8 mouse cellular contexts compared by ENCODE assay signal in the genomic region with DNA sequence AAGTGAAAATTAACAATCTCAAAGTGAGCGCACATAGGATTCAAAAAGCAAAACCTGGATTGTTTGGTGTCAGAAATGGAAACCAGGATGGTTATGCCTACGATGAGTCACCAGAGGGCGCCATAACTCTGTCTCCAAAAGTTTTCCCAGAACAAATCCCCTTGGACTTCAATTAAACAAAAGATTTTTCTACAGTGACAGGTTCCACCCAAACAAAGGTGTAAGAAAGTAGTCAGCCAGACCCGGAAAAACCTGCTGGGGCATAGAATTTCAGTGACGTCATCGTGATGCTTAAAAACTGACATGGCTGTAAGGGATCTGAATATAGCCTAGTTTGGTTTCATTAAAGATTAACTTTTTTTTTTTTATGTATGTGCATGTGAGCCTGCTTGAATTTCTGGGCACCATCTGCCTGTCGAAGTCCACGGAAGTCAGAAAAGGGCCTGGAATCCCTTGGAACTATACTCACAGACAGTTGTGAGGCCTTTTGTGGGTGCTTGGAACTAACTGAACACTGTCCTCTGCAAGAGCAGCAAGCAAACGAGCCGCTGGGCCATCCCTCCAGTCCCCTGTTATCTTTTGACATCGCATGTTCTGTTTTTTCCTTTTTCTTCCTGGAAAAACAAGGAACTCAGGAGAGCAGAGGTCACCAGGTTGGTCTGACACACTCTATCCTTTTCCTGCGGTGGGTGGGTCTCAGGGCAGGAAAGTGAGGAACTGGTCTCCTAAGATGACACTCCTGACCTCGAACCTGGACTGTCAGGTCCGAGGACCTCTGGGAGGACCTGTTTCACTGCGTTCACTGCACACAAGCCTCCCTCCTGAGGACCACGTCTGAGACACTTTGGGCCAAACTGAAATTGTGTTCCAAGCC. TPM values are rescaled to one million over a fixed set of nuclear protein-coding genes. Genes with fewer than 3 reads are reported as not detected.
DNase-seq lines count a peak whose midpoint lies in the region; ATAC-seq and TF ChIP-seq lines count a peak whose summit lies in the region.

No protein-coding gene starts in this region.

- H3K4me3 ChIP-seq in cerebellum, adult 2 months (replicated peaks; ENCODE audit: insufficient read depth, low read depth, low read length) = no peak overlapping the region
- H3K4me3 ChIP-seq in forebrain, embryonic 16.5 days (replicated peaks; ENCODE audit: low read length) = no peak overlapping the region
- H3K4me3 ChIP-seq in kidney, embryonic 14.5 days (ENCODE audit: low read length) = no peak overlapping the region
- no peak overlapping the region for H3K4me3 ChIP-seq in lung, embryonic 14.5 days (ENCODE audit: low read depth, low read length)

- 42% methylated on average over 16 of the region's 16 CpGs for WGBS in cerebellum, adult 2 months
- 44% methylated on average over 16 of the region's 16 CpGs for WGBS in forebrain, embryonic 16.5 days
- 45% methylated on average over 16 of the region's 16 CpGs for WGBS in kidney, embryonic 14.5 days
- WGBS in lung, embryonic 14.5 days = 36% methylated on average over 16 of the region's 16 CpGs

- no peaks in the 10 kb centered on the region for H3K9me3 ChIP-seq in forebrain, embryonic 16.5 days (ENCODE audit: control insufficient read depth, low read length)
- H3K9me3 ChIP-seq in kidney, embryonic 14.5 days (ENCODE audit: control insufficient read depth, low read length) = no peaks in the 10 kb centered on the region
- no peaks in the 10 kb centered on the region for H3K9me3 ChIP-seq in lung, embryonic 14.5 days (ENCODE audit: low read depth, low read length)

- peak; percentile 15; the same call in 1 of the 2 replicates for ATAC-seq in forebrain, embryonic 16.5 days
- peak; percentile 65 for ATAC-seq in kidney, embryonic 14.5 days (ENCODE audit: low FRiP score, low TSS enrichment)
- ATAC-seq in lung, embryonic 14.5 days (ENCODE audit: insufficient read depth) = peak; percentile 68

- H3K36me3 ChIP-seq in forebrain, embryonic 16.5 days (ENCODE audit: control insufficient read depth, insufficient read depth) = no peaks in the 10 kb centered on the region
- no peaks in the 10 kb centered on the region for H3K36me3 ChIP-seq in kidney, embryonic 14.5 days (ENCODE audit: control insufficient read depth, insufficient read depth, low read length)
- no peaks in the 10 kb centered on the region for H3K36me3 ChIP-seq in lung, embryonic 14.5 days (ENCODE audit: insufficient read depth)

- H3K27me3 ChIP-seq in cerebellum, adult 2 months (ENCODE audit: control insufficient read depth, insufficient read depth, low read length) = no peaks in the 10 kb centered on the region
- H3K27me3 ChIP-seq in forebrain, embryonic 16.5 days (replicated peaks; ENCODE audit: control insufficient read depth, insufficient read depth, low read length) = no peaks in the 10 kb centered on the region
- no peaks in the 10 kb centered on the region for H3K27me3 ChIP-seq in kidney, embryonic 14.5 days (ENCODE audit: control insufficient read depth, insufficient read depth, low read length)
- no peaks in the 10 kb centered on the region for H3K27me3 ChIP-seq in lung, embryonic 14.5 days (ENCODE audit: insufficient read depth, low read length)

- no peak overlapping the region for H3K27ac ChIP-seq in cerebellum, adult 2 months (ENCODE audit: insufficient read depth, low read length)
- no peak overlapping the region for H3K27ac ChIP-seq in forebrain, embryonic 16.5 days (ENCODE audit: low read length)
- H3K27ac ChIP-seq in kidney, embryonic 14.5 days (ENCODE audit: low read depth, low read length) = no peak overlapping the region
- peak overlapping the region; percentile 46; the same call in 1 of the 2 replicates for H3K27ac ChIP-seq in lung, embryonic 14.5 days (ENCODE audit: low read depth)

- peak; percentile 16 to 31 for DNase-seq in cerebellum, adult 2 months
- DNase-seq in cerebellum, adult 11 months = no peak
- DNase-seq in B cell, adult 2 months = peak; percentile 41 to 54
- peak; percentile 9 for DNase-seq in c-Kit-negative CD71-positive TER-119-positive erythroid progenitor cells, embryonic 14.5 days (ENCODE audit: low read depth, low spot score)
- DNase-seq in lung, embryonic 14.5 days = peak; percentile 78
- DNase-seq in right cerebral cortex, postnatal 14 days = peak; percentile 23

- no peak overlapping the region for H3K9ac ChIP-seq in forebrain, embryonic 16.5 days (replicated peaks; ENCODE audit: low read depth, low read length)
- no peak overlapping the region for H3K9ac ChIP-seq in kidney, embryonic 14.5 days (ENCODE audit: low read depth, low read length)
- H3K9ac ChIP-seq in lung, embryonic 14.5 days = no peak overlapping the region

- H3K4me2 ChIP-seq in forebrain, embryonic 16.5 days (ENCODE audit: low read length) = no peak overlapping the region
- no peak overlapping the region for H3K4me2 ChIP-seq in kidney, embryonic 14.5 days (replicated peaks; ENCODE audit: low read depth, low read length)
- H3K4me2 ChIP-seq in lung, embryonic 14.5 days = no peak overlapping the region

- peak; percentile 51; the same call in 1 of the 2 replicates for TF ChIP-seq CTCF in cerebellum, adult 2 months (IDR thresholded peaks at IDR 0.05; ENCODE audit: borderline replicate concordance, insufficient read depth, low read depth, low read length)
- peak; percentile 76 for TF ChIP-seq CTCF in lung, embryonic 14.5 days (IDR thresholded peaks at IDR 0.05; ENCODE audit: low read depth)

- no peaks in the 10 kb centered on the region for H3K4me1 ChIP-seq in cerebellum, adult 2 months (ENCODE audit: control insufficient read depth, insufficient read depth, low read length)
- no peaks in the 10 kb centered on the region; the same call in 1 of the 2 replicates for H3K4me1 ChIP-seq in forebrain, embryonic 16.5 days (replicated peaks; ENCODE audit: control insufficient read depth, insufficient read depth, low read length)
- H3K4me1 ChIP-seq in kidney, embryonic 14.5 days (ENCODE audit: control insufficient read depth, insufficient read depth, low read length) = no peaks in the 10 kb centered on the region
- H3K4me1 ChIP-seq in lung, embryonic 14.5 days (ENCODE audit: insufficient read depth) = no peaks in the 10 kb centered on the region; the same call in 1 of the 2 replicates

- TF ChIP-seq POLR2A in cerebellum, adult 2 months (IDR thresholded peaks at IDR 0.05; ENCODE audit: borderline replicate concordance, insufficient read depth, low read length) = no peak

RNA-seq across cellular contexts. Expression of a gene that starts 33.0 kb away (rescaled TPM):
- 31.0 and 32.4 TPM in 2 replicates for polyA plus RNA-seq in cerebellum, adult 2 months (2012; rRNA removed)
- 14.6 and 14.8 TPM in 2 replicates for polyA plus RNA-seq in forebrain, embryonic 16.5 days (2015; fragmentation: Nextera tagmentation; extraction: Ambion mirVana)
- 26.3 and 27.9 TPM in 2 replicates for polyA plus RNA-seq in kidney, embryonic 14.5 days (2014; fragmentation: Nextera tagmentation; extraction: Ambion mirVana)
- polyA plus RNA-seq in lung, embryonic 14.5 days (2014; fragmentation: Nextera tagmentation; extraction: Ambion mirVana) = 23.0 and 27.6 TPM in 2 replicates

Comparison
In these comparisons a context has a peak if more than half of its experiments do, and no peak if none do; other contexts are left out.
1. ATAC-seq: peak in every context shown above with its lines; median percentile 68 in lung, embryonic 14.5 days; 65 in kidney, embryonic 14.5 days; 15 in forebrain, embryonic 16.5 days.